Mouse (Mus musculus): Measurements from ENCODE around the gene Fbln2. TPM values are rescaled to one million over a fixed set of nuclear protein-coding genes. Genes with fewer than 3 reads are reported as not detected.
"Not testable (repeated sequence)": the region's sequence is repeated elsewhere in the genome, so short reads cannot be mapped to it uniquely, and the experiment has no call there.

Gene Fbln2
- 1 to 10 TPM; 7.8 to 10.0 TPM for total RNA-seq (2021)
- long read RNA-seq, full-length matches to known transcripts: 2 of 2 reads
- long read RNA-seq, partial matches to known transcripts: 0 of 2 reads
- long read RNA-seq, other reads (novel, unspliced or antisense): 0 of 2 reads

DNA sequence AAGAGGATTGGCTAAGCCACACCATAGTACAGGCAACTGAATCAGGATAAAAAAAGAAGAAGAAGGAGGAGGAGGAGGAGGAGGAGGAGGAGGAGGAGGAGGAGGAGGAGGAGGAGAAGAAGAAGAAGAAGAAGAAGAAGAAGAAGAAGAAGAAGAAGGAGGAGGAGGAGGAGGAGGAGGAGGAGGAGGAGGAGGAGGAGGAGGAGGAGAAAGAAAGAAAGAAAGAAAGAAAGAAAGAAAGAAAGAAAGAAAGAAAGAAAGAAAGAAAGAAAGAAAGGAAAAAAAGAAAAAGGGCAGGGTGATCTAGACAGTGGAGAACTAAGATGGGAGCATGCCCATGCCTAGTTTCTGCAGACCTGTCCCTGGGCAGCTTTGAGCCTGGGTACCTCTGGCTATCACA lies at the start of gene Fbln2:
Gene Fbln2, plus strand, starts transcription at position 301 of the 400 bp plus-strand sequence.
- not testable (repeated sequence) for DNase-seq (ENCODE audit: low spot score in 2 of 2)

DNA sequence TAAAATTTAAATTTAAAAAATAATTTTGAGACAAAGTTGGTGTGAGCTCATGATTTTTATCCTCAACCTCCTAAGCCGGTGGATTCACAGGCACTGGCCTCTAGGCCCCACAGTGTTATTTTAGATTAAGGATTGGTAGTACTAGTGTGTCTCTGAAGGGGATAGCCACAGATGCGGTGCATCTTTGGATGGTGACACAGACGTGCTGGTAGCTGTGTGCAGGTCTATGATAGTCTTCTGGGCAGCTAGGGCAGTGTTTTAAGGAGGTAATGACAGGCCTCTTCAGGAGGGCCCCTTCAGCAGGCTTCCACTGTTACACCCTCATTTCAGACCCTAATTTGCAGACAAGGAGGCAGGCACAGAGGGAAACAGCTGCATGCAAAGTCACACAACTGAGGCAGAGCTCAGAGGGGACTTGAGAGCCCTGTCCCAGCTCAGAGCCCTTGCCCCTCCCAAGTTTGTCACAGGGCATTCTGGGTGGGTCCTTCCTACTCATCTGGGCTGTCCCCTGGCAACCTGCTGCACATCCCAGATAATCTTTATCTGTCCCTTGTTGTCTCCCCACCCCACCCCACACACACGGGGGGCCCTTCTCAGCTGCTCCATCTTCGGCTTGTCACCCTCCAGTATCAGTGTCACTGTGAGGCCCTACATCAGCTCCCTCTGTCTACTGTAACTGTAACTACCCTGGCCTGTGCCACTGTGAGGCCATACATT lies 48.9 kb upstream of the Fbln2 start:
- DNase-seq (ENCODE audit: low spot score in 2 of 2): no peak

DNA sequence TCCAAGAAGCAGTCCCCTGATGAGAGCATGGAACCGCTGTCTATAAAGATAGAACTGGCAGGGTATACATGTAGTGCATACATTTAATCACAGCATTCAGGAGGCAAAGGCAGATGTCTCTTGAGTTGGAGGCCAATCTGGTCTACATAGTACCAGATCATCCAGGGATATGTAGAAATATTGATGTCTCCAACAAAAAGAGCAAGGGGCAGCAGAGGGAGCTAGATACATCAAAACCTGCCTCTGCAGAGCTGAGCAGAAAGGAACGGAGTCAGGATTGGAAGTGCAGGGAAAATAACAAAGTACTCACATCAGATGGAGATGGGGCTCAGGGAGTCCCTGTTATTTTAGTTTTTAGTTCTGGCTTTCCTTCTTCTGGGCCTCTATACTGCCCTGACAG lies 47.7 kb upstream of the Fbln2 start:
- peak in 1 of 2 experiments; percentile 54 for DNase-seq (ENCODE audit: low spot score in 2 of 2)

DNA sequence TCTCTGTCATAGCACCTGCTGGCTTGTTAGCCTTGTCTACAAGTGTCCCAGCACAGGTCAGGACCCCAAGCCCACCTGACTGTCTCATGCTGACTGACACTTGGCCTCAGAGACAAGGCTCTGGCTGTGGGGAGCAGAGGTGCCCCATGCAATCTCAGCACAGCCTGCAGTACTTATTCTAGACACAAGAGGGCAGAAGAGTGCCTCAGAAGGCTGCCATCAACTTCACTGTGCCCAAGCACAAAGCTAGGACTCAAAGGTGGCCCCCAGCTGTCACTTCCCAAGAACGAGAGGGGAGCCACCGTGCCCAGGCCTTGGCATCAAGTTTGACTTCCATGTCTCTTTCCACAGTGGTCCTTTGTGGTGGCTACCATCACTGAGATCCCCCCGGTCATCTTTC lies 47.0 kb upstream of the Fbln2 start:
- DNase-seq (ENCODE audit: low spot score in 2 of 2): peak; percentile 65 to 93

DNA sequence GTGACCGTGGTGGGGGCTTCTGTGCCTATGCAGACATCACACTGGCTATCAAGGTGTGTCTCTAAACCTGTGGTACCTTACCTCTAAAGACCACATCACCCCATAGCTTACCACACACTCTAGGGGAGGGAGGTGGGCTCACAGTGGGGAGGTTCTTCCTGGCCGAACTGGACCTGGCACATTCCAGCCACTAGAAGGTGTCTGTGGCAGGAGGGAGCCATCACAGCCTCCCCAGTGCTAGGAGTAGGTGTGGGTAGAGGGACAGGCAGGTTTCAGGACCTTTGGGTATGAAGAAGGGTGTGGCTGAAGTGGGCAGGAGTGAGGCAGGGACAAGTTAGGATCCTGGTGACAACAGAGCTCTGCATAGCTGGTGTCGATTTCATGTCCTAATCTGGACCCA lies 44.4 kb upstream of the Fbln2 start:
- DNase-seq (ENCODE audit: low spot score in 2 of 2): no peak

DNA sequence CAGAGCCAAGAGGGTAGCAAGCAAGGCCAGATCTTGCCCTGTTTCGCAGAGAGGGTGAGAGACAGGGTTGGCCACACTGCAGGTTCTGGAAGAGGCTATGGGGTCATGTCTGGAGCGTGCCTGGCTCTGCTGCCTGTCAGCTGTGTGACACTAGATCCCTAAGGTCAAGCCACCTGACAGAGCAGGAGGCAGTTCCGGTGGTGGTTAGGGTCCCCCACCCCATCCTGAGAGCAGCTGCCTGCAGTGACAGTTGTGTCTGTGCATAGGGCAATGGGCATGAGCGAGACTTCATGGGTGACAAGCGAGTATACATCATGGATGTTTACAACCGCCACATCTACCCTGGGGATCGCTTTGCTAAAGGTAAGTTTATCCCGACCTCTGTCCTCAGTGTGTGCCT lies 43.1 kb upstream of the Fbln2 start:
- no peak for DNase-seq (ENCODE audit: low spot score in 2 of 2)

DNA sequence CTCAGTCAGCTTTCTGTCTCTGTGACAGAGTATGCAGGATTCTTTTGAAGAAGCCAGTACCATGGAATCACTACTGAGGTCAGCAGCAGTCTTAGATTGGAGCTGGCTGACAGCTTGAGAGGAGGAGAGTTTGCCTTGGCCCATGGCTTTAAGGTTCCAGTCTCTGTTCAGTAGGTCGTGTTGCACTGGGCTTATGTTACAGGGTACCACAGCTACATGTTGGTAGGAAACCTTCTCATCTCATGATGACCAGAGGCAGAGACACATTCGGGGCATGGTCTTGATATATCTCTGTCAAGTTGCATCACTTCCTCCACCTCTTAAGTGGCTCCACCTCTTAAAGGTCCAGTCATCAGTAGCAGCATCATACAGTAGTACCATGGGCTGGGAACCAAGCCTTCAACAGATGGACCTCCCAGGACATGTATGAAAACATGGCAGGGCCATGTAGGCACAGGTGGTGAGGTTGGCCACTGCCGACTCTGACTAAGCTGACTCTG lies 40.8 kb upstream of the Fbln2 start:
- DNase-seq (ENCODE audit: low spot score in 2 of 2): no peak

DNA sequence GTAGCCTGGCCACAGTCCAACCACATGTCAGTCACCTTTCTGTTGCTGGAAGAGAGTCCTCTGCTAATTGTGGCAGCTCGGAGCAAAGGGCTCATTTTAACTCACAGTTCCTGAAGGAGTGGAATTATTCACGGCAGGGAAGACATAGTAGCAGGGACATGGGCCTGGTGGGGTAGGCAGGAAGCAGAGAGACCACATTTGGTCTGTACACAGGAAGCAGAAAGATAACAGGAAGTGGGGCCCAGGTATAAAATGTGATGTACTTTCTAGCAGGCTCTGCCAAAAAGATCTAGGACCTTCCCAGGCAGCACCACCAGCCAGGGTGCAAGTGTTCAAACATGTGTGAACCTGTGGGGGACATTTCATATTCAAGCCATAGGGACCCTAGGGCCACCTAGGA lies 39.9 kb upstream of the Fbln2 start:
- DNase-seq (ENCODE audit: low spot score in 2 of 2): no peak

DNA sequence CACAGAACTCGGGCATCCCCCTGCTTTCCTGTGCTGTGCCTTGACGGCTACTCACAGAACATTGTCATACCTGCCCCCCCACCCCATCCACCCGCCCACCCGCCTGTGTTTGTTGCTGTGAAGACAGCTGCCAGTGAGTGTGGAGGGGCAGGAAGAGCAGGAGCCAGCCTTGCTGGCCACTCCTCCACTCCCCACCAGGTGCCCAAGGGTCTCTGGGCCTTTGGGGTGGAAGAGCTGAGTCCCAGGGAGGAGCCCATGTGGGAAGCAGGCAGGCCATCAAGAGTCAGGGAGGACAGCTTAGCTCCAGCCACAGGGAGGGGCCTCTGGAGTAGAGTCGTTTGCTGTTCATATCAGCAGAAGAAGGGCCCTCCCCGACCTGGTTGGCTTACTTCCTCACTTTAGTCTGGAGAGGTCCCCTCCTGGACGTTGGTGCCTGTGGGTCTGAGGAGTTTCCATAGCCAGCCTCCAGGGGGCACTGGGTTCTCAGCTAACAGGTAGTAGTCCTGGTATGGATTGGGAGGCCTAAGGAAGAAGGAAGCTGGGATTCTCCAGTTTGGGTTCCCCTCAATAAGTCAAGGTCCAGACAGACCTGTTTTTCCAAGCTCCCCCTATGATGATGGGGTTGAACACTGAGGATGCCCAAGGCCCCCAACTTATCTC lies 38.9 kb upstream of the Fbln2 start:
- DNase-seq (ENCODE audit: low spot score in 2 of 2): peak; percentile 39 to 77

DNA sequence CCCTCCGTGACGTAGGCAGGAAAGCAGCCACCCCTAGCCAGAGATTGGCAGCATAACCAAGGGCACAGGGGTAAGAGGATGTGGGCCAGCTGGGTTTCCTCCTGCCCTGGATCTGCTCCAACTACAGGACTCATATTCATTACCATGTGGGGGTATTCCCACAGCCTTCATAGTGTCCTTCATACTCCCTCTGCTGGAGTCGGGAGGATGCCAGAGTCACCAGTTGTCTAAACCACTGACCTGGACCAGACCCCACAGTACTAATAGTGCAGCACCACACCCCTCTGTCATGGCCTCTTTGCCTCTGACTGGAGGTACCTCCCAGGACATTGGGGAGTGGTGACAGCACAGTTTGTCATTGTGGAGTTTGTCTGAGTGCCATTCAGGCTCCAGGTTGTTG lies 38.0 kb upstream of the Fbln2 start:
- DNase-seq (ENCODE audit: low spot score in 2 of 2): no peak

DNA sequence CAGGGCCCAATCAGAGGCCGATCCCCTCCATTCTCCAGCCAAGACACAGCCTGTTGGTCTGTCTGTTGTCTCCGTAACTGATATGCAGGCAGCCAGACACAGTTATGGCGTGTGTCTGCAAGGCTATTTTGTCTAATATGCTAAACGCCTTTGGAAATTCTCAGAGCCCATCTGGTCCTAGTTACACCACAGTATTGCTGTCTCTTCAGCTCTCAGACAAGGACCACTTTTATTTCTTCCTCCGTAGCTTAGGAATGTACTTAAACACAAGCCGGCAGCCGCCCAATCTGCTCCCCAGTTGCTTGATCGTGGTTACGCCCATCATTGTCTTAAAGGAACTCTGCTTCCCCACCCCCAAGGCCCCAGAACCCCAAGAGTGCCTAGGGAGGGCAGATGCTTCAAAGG lies 31.5 kb upstream of the Fbln2 start:
- DNase-seq (ENCODE audit: low spot score in 2 of 2): peak; percentile 32 to 47

DNA sequence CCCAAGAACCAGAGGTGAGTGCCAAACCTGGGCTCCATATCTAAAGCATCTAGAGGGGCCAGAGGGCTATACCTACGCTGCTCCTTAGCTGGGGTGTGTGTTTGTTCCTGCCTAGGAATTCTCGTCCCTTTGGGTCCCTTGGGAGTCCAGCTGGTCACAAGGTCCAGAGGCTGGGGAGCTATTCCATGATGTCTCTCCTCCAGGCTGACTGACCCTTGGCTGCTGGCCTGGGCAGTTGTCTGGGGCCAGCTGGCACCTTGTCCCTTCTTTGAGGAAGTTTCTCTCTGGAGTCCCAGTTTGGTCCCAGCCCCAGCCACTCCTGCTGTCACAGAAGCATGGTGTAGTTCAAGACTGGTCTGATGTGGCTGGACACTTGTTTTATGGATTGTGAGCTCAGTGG lies 30.9 kb upstream of the Fbln2 start:
- peak in 1 of 2 experiments; percentile 23 for DNase-seq (ENCODE audit: low spot score in 2 of 2)

DNA sequence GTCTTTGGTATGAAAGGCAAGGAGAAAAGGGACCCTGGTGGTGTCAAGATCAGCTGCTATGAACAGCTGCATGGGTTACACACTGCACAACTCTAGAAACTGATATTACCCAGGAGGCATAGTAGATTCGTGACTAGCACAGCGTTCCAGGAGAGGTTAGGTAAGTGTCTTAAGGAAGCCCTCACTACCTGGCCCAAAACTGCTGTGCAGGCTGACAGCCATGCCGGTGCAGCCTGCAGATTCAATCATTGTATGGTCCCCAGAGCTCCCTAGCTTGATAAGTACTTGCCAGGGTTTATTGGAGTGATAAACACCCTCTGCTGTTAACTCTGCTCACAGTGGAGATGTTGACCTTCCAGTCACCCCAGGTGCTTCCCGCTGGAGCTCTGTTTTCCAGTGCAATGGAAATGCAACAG lies 30.2 kb upstream of the Fbln2 start:
- no peak for DNase-seq (ENCODE audit: low spot score in 2 of 2)

DNA sequence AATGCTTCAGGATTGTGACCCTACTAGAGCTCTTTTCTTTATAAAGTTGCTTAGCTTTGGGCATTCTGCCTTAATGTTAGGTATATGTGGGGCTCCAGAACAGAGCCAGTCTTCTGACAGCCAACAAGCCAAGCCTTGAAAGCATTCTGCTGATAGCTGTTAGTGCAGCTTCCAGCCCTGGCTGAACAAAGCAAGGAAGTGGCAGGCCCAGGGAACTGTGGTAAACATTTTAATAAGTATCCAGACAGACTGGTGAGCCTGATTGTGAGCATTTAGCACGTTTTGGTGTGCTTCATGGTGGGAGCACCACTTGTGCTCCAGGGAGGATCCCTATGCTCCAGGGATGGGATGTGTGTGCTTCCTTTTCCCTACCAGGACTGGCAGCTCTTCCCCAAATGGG lies 29.2 kb upstream of the Fbln2 start:
- DNase-seq (ENCODE audit: low spot score in 2 of 2): no peak

DNA sequence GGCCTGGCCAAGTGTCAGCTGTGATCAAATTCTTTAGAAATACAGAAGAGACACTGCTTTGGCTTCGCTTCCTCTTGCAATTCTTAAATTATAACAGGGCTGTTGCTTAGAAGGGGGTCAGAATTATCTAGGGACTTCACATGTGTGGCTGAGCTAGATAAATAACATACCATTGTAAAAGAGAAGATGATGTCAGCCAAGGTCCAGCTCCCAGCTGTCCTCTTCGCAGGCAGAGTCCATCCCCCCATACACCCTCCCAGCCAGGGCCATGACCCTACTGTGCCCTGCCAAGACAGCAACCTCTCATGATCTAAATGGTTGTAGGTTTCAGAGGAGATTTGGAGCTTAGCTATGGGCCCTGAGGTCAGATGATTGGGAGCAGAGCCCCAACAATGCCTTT lies 28.3 kb upstream of the Fbln2 start:
- DNase-seq (ENCODE audit: low spot score in 2 of 2): no peak

DNA sequence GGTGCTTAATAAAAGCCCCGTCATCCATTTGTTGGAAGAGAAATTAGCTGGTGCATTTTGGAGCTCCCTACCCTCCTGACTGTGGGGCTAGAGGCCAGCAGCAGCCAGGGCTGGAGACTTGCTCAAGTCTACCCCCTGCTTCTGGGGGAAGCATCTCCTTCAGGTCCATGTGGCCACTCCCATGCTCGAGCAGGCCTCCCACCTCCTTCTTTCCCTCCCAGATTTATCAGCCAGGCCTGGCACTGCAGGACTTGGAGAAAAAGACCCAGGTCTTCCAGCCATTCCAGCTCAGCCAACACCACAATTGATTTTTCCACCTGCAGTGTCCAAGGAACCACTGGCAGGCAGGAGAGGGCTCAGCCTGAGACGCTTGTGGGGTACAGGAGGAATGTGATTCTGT lies 27.5 kb upstream of the Fbln2 start:
- no peak for DNase-seq (ENCODE audit: low spot score in 2 of 2)

DNA sequence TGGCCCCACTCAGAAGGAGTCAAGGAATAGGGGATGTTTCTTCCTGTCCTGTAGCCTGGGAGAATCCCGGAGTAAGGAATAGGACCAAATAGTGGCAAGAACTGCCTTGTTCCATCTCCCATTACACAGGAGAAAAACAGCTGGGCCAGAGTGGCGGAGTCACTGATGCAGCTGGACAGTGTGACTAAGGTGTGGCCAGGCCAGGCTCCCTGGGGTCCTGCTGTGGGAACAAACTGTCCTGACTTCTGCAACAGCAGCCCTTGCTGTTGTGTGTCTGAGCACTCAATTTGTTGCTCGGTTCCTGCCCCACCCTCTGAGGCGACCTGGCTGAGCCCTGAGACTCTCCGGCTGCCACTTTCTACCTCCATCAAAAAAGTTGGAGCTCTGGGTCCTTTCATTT lies 26.8 kb upstream of the Fbln2 start:
- DNase-seq (ENCODE audit: low spot score in 2 of 2): no peak

DNA sequence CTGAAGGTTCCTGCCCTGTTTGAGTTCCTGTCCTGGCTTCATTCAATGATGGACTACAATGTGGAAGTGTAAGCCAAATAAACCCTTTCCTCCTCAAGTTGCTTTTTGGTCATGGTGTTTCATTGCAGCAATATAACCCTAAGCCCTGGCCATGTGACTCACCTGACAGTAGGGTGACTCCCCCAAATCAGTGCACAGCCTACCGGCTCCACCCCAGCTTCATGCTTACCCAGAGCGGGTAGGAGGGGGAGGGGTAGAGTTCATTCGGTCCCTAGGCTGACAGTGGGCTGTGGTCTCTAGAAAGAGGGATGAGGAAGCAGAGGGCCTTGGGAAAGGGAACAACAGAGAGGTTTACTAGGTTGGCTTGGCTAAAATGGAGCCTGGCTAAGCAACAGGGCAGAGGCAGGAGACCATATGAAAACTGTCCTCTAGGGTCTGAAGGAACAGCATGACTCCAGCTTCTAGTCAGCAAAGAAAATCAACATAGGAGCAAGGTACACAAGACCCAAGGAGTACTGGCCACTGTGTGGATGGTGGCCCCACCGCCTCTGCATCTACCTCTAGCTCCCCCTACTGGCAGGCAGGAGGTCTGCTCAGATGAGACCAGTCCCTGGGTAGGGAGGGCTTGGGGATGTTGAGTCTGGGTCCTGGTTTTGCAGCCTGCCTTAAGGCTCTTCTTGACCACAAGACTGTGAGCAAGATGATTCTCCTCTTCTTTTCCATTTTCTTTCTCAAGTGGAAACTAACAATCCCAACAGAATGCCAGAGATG lies 25.9 kb upstream of the Fbln2 start:
- DNase-seq (ENCODE audit: low spot score in 2 of 2): no peak

DNA sequence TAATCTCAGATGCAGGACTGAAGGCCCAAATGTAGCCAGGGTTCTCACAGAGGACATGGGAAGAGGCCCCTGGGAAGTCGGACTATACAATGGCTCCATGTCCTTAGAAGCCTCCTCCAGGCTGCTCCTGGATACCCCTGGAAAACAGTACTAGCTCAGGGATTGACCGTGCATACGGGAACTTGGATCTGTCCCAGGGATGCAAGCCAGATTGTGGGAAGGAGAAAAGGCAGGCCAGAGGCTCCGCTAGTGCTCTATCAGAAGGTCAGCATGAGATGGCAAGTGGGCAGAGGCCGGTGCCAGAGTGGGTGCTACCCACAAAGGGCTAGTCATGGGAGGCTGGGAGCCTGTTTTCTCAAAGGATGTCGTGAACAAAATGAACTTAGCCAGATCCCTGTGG lies 25.3 kb upstream of the Fbln2 start:
- no peak for DNase-seq (ENCODE audit: low spot score in 2 of 2)

DNA sequence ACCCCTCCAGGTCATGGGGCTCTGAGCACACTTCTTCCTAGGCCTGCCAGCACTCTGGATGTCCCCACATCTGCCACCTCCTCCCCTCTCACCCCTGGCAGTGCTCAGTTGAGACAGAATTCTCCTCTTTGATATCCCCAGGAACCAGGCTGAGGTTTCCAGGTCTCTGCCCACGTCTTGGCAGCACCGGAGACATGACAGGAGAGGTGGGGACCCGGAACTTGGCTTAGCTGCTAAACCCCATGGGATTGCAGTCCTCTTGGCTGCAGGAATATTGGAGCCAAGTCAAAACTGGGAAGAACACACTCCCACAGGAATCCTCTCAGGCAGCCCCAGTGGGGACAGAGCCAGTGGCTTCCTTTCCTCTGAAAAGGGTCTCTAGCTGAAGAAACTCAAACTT lies 24.4 kb upstream of the Fbln2 start:
- no peak for DNase-seq (ENCODE audit: low spot score in 2 of 2)

DNA sequence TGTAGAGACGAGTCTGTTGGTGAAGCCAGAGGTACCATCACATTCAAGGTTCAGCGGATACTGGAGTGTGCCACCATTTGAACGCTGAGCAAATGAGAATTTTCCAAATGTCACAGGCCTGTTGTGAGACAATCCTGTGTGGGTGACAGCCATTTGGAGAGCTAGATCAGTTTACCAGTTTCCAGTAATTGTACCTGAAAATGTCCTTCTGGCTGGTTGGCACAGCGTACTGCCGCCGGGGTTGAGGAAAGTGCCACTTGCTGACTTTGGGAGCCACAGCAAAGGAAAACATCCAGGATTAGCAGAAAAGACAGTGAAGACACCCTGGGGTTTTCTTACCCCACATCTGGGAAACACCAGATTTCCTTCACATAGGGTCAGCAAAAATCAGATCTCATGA lies 22.3 kb upstream of the Fbln2 start:
- DNase-seq (ENCODE audit: low spot score in 2 of 2): no peak

DNA sequence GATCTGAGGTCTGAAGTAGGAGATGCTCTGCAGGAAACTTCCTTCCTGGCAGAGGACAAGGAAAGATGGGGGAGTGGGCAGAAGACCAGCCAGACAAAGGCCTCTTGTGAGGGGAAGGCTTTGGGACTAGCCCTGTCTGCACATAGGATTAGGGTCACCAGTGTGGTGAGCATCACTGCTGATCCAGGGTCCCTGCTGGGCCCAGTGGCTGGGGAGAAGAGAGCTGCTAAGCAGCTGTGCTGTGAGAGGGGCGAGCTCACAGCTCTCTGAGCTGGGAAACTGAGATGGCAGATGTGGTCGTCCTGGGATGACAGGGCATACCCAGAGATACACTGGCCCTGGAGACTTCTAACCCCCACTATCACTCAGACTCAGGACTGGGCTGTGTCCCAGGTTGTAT lies 20.8 kb upstream of the Fbln2 start:
- no peak for DNase-seq (ENCODE audit: low spot score in 2 of 2)

Data from layer of hippocampus, adult 18-20 months (tissue).